Mouse (Mus musculus): ENCODE results near the gene Ngfr.
A peak's percentile ranks its signal among the peaks of the same experiment; 100 is the strongest.

Ngfr gene

GRCm38 (mm10) chr11:95567936-95568715 lies 19.4 kb downstream of the Ngfr start:
- no peak for DNase-seq (ENCODE audit: low read depth)

- no peak for DNase-seq (ENCODE audit: low read depth)
These were observed 20.2 kb downstream of the Ngfr start for GRCm38 (mm10) chr11:95567366-95567765.

GRCm38 (mm10) chr11:95565327-95565726 lies 22.2 kb downstream of the Ngfr start:
- no peak for DNase-seq (ENCODE audit: low read depth)

- no peak for DNase-seq (ENCODE audit: low read depth)
These were observed 23.7 kb downstream of the Ngfr start for GRCm38 (mm10) chr11:95563849-95564248.

GRCm38 (mm10) chr11:95560773-95561172 lies 26.8 kb downstream of the Ngfr start:
- no peak for DNase-seq (ENCODE audit: low read depth)

GRCm38 (mm10) chr11:95559761-95560160 lies 27.8 kb downstream of the Ngfr start:
- no peak for DNase-seq (ENCODE audit: low read depth)

- no peak for DNase-seq (ENCODE audit: low read depth)
These were observed 29.8 kb downstream of the Ngfr start for GRCm38 (mm10) chr11:95557719-95558118.

GRCm38 (mm10) chr11:95557032-95557431 lies 30.5 kb downstream of the Ngfr start:
- DNase-seq (ENCODE audit: low read depth): no peak

- DNase-seq (ENCODE audit: low read depth): no peak
These were observed 32.3 kb downstream of the Ngfr start for GRCm38 (mm10) chr11:95555279-95555678.

GRCm38 (mm10) chr11:95550301-95551021 lies 37.1 kb downstream of the Ngfr start:
- DNase-seq (ENCODE audit: low read depth): no peak

GRCm38 (mm10) chr11:95546021-95546782 lies 41.3 kb downstream of the Ngfr start:
- DNase-seq (ENCODE audit: low read depth): no peak

- DNase-seq (ENCODE audit: low read depth): no peak
These were observed 42.8 kb downstream of the Ngfr start for GRCm38 (mm10) chr11:95544546-95545327.

- no peak for DNase-seq (ENCODE audit: low read depth)
These were observed 46.7 kb downstream of the Ngfr start for GRCm38 (mm10) chr11:95540637-95541385.

GRCm38 (mm10) chr11:95538378-95539104 lies 49.0 kb downstream of the Ngfr start:
- peak; percentile 30 for DNase-seq (ENCODE audit: low read depth)

- peak; percentile 94 for DNase-seq (ENCODE audit: low read depth)
These were observed 53.9 kb downstream of the Ngfr start for GRCm38 (mm10) chr11:95533484-95534160.

- DNase-seq (ENCODE audit: low read depth): no peak
These were observed 55.0 kb downstream of the Ngfr start for GRCm38 (mm10) chr11:95532353-95533072.

- no peak for DNase-seq (ENCODE audit: low read depth)
These were observed 59.3 kb downstream of the Ngfr start for GRCm38 (mm10) chr11:95528231-95528630.

GRCm38 (mm10) chr11:95527307-95527706 lies 60.2 kb downstream of the Ngfr start:
- no peak for DNase-seq (ENCODE audit: low read depth)

GRCm38 (mm10) chr11:95521563-95521962 lies 66.0 kb downstream of the Ngfr start:
- DNase-seq (ENCODE audit: low read depth): peak; percentile 89

All from NIH3T3 (cell line).